Mouse (Mus musculus): ENCODE results near the gene Nrg4.

Nrg4 gene

GRCm38 (mm10) chr9:55215648-55216047 is 111.0 kb downstream of the Nrg4 start:
- no peak for DNase-seq (ENCODE audit: low read depth, low spot score)

DNA sequence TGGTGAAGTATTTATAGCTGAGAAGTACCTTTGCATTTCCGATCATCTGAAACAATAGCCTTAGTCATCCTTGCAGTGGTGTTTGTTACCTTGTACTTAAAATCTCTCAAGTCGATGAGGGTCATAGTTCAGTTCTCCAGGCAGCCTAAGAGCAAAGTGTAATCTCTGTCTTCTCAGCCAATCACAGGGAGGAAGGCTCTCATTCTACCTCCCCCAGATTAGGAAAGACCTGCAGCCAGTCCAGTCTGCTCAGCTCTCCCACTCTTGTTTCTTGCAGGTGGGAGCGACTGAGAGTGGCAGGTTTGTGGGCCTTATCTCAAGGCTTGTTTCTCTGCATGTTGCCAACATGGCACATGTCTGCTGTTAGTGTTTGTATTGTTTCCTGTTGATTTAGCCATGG is 111.6 kb downstream of the Nrg4 start:
- DNase-seq (ENCODE audit: low read depth, low spot score) = no peak

DNA sequence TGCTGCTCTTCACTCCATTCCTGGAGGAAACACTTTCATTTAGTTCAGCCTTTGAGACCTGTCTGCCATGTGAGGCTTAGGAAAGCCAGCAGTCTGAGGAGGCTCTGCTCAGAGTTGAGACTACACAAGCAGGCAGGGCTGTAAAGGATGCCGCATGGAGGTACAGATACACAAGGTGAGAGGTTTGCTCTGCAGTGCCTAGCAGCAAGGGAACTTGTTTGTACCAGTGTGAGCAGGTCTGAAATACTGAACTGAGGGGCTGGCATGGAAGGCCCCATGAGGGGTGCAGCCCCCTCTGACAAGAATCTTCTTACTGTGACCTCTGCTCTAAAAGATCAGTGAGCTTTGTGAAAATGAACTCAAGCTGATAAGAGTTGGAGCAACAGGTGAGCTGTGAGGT is 113.2 kb downstream of the Nrg4 start:
- DNase-seq (ENCODE audit: low read depth, low spot score) = no peak

DNA sequence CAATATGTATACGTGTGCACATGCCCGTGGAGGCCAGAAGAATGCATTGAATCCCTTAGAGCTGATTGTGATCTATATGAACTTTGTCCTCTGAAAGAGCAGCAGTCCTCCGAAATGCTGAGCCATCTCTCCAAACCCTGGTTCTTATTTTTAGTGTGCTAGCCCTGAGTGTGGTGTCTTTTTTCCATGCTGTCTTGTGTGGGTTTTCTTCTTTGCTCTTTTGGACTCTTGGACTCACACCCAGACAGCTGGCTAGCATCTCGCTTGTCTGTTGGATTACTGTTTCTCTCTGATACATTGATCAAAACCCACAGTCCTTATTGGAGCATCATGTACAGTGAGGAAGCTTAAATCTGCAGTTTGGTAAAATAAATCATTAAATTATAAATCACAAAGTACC is 115.0 kb downstream of the Nrg4 start:
- no peak for DNase-seq (ENCODE audit: low read depth, low spot score)

- DNase-seq (ENCODE audit: low read depth, low spot score) = peak; percentile 90
These were observed 117.7 kb downstream of the Nrg4 start, which contains the start of gene Fbxo22 for GRCm38 (mm10) chr9:55208790-55209481. Gene Fbxo22, plus strand, starts transcription at chr9:55208925.

DNA sequence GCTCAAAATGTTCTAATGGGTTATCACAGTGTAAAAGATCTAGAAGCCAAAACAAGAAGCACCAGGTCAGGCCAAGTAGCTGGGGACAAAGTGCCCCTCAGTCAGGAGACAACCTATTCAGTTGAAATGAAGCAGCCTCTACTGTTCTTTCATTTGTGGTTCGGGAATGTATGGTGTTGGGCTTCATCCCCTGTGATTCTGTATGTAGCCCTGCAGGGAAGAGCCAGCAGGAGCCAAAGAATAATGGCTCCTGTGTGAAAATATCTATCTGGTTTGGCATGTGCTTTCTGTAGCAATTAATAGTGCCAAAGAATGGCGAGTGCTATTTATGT is 118.2 kb downstream of the Nrg4 start:
- DNase-seq (ENCODE audit: low read depth, low spot score) = no peak

DNA sequence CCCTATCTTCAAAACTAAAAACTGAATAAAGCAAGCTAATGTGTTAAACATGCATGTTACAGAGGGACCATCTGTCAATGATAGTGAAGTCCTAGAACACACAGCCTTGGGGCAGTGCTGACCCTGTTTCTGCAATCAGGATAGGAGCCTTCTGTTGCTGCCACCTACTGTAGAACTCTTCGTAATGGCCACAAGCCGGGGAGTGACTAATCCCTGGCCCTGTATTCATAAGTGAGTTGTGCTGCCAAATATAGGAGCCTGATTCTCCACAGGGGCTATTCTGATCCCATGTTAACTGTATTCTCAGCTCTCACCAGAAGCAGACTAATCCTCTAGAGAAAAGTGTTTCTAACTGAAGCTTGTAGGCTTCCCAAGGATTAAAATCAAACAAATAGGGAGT is 127.3 kb downstream of the Nrg4 start:
- no peak for DNase-seq (ENCODE audit: low read depth, low spot score)

DNA sequence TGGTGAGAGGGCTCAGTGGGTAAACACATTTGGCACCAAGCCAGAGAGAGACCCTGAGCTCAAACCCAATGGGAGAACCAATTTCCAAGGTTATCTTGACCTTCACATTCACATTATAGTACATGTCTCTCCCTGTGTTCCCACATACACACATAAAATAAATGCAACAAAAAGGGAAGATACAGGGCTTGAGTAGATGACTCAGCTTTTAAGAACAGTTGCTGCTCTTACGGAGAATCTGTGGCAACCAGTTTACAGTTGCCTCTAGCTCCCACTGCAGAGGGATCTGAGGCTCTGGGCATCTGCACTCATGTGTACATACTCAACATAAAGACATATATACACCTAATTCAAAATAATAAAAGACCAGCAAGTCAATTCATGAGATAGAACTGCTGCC is 128.4 kb downstream of the Nrg4 start:
- DNase-seq (ENCODE audit: low read depth, low spot score) = no peak

DNA sequence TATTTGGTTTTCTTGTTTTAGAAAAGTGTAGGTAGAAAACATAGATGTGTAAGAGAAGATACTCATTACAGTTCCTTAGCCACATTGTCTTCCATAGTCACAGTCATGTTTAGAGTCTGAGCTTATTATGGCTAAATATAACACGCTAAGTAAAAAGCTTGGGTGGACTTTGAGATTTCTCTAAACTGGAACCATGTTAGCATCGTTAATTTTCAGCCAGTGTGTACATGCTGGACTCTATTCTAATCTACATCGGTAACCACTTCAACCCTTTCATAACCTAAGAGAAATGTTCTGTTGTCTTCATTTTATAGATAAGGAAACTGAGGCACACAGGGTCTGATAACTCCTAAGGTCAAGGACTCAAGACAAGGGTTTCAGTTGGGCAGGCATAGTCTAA is 130.8 kb downstream of the Nrg4 start:
- no peak for DNase-seq (ENCODE audit: low read depth, low spot score)

- DNase-seq (ENCODE audit: low read depth, low spot score) = no peak
These were observed 152.4 kb downstream of the Nrg4 start for GRCm38 (mm10) chr9:55174235-55174634.

- DNase-seq (ENCODE audit: low read depth, low spot score) = no peak
These were observed 154.4 kb downstream of the Nrg4 start for GRCm38 (mm10) chr9:55172195-55172685.

GRCm38 (mm10) chr9:55170655-55171412 is 155.8 kb downstream of the Nrg4 start:
- no peak for DNase-seq (ENCODE audit: low read depth, low spot score)
